Mouse (Mus musculus) frontal cortex, adult 2 months (tissue): ENCODE data around the gene Nxnl1. TPM values are rescaled to one million over a fixed set of nuclear protein-coding genes. Genes with fewer than 3 reads are reported as not detected.
A peak's percentile ranks its signal among the peaks of the same experiment; 100 is the strongest.

Experiments used
- DNase-seq, 2 experiments: peaks; one replicate each; pipeline ENCODE4 v3.0.0; 2022; ENCODE audit warnings: low spot score in 1 of 2; ENCODE audit errors: extremely low spot score in 1 of 2
- polyA plus RNA-seq: library from polyadenylated mRNA; depleted of rRNA; stranded (reverse); fragments of >200 nt; gene quantifications from 2 replicates; pipeline ENCODE4 v1.2.3, GENCODE M21; 2012

Nxnl1 gene
- polyA plus RNA-seq, 1 experiment: not detected

DNA sequence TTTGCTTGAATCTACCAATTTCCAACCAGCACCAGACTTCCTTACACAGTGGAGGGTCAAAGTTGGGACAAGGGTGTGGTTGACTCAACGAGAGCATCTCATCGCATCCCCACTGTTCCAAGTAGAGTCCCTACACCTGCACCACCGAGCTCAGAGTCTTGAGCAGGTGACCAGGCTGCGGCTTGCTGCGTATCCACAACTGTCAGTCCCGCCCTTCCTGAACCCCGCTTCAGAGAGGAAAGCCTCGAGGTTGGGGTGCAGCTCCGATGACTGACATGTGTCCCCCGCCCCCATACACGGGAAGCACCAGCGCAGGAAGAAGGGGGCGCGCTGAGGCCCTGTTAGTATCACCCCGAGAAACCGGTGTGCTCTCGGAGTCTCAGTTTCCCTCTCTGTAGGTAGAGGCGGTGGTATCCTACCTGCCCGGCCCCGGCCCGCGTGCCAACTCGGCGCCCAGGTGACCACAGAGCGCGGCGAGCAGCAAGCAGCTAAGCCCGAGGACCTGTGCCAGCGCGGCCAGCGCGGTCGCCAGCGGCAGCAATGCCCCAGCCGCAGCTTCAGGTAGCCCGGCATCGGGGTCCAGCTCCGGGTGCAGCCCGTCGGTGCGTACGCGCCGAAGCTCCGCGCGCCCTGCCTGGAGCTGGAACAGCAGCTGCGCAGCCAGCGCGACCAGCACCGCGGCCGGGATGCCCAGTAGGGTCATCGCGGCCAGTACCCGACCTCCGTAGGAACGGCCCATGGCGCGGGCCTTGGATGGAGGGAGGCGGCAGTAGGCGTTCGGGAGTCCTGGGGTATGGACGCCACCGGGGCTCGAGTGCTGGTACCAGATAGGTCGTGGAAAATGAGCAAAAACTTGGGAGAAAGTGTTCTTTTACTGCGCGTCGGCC lies 8.1 kb downstream of the Nxnl1 start, which contains the start of gene Tmem221:
Gene Tmem221 (minus strand): TSS at position 801 of the 887 bp plus-strand sequence.
- DNase-seq: no peak

GRCm38 (mm10) chr8:71554644-71555043 lies 11.8 kb downstream of the Nxnl1 start:
- no peak for DNase-seq

DNA sequence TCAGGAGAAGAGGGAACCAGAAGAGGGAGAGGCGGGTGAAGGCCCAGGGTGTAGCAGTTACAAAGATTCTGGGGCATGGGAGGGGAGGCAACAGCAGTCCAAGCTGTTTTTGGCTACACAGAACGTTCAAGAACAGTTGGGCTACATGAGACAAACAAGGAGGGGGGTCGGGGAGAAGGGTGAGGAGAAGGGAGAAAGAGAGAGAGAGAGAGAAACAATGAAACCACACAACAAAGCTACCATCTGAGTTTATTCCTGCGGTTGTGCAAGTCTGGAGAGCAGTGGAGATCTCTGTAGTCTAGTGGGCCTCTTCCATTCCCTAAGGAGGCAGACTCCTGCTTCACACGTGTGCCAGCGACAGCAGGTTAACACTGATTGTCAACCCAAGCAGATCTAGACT lies 12.4 kb downstream of the Nxnl1 start:
- no peak for DNase-seq

DNA sequence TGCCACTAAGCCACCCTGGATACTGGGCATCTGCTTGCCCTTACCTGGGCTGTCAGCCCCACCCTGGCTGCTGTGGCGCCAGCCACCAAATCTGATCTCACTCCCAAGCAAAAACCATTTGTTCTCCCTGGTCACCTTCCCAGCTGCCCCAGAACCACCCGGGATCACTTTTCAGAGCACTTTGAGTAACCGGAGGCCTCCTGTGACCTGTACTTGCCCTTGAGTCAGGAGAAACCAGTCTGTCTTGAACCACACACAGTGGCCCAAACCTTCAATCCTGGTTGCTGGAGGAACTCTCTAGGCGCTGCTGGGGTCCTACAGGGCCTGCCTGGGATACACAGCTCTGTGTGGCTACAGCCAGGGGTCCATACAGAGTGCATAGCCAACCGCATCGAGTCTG lies 13.6 kb downstream of the Nxnl1 start:
- no peak for DNase-seq

DNA sequence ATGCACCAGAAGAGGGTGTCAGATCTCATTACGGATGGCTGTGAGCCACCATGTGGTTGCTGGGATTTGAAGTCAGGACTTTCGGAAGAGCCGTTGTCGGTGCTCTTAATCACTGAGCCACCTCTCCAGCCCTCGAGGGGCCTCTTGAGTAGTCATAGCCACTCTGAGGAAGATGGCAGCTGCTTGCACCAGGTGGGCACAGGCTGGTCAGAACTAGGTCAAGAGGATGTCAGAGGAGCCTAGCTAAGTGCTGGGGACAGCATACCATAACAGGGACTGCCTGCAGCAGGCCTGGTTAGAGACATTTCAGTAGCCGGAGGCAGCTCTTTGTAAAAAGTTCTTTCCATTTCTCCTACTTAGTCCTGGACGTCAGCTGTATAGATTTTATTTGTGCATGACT lies 15.6 kb downstream of the Nxnl1 start:
- no peak for DNase-seq

GRCm38 (mm10) chr8:71547590-71547989 lies 18.8 kb downstream of the Nxnl1 start:
- no peak for DNase-seq

GRCm38 (mm10) chr8:71545053-71545452 lies 21.3 kb downstream of the Nxnl1 start:
- DNase-seq: no peak

- no peak for DNase-seq
Observed at GRCm38 (mm10) chr8:71543755-71544154, 22.6 kb downstream of the Nxnl1 start.

DNA sequence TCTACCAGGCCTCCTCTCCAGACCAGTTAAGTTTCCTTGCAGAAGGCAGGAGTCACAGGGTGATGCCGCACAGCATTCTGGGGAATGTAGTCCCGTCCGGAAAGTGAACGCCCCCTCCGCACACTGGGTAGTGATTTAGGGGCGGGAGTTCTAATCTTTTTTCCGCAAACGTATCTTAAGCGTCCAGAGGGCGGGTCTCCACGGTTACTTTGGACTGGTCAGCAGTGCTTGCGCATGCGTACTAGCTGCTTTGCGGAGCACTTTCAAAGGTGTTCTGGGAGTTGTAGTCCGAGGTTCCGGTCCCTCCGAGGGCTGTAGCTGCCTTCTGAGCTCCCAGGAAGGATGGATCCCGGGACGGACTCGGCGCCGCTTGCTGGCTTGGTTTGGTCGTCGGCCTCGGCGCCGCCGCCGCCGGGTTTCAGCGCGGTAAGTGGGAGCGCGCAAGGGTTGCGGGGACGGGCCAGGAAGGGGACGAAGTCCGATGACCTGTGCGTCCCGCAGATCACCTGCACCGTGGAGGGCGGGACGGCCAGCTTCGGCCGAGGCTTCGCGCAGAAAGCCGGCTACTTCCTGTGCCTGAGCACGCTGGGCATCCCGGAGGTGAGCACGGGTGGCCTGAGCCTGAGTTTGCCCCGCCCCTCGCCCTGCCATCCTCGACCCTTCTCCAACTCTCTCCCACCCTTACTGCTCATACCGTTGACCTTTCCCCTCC lies 23.6 kb downstream of the Nxnl1 start, which contains the start of gene Mvb12a:
Gene Mvb12a (plus strand): TSS at position 291 of the 712 bp plus-strand sequence.
- DNase-seq: peak; percentile 99

DNA sequence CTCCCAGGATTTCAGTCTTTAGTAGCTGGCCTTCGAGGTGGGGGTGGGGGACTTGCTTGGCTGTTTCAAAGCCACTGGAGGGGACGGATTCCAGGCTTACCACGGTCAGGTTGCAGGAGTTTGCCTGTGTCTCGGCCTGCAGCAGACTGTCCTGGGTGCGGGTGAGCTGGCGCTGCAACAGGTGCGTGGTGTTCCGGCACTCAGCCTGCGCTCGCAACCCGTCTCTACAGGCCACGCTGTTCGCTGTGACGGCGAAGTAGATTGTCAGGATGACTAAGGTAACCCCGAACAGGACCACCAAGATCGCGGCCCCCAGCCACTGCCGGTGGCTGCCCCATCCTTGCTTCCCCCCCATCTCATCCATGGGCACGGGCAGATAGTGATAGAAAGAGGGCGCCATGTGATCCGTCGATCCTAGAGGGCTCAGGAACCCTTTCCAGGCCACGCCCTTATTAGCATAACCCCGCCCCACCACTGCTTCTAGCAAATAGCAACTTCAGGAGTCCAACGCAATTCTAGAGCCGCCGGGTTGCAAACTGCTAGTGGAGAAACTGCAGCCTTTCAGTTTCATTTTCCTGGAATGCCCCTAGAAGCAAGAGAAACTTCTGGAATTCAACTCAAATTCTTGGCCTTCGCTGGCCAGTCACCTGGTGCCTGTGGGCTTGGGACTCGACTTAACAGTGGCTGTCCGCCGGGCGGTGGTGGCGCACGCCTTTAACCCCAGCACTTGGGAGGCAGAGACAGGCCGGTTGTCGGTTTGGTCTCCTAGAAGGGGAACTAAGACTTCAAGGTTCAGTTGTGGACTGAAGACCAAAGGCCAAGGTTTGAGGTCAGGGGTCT lies 29.2 kb downstream of the Nxnl1 start, which contains the start of gene Bst2:
Gene Bst2 (minus strand): TSS at position 429 of the 840 bp plus-strand sequence.
- DNase-seq: peak in 1 of 2 experiments; percentile 51

GRCm38 (mm10) chr8:71535663-71536062 lies 30.7 kb downstream of the Nxnl1 start:
- DNase-seq: no peak

DNA sequence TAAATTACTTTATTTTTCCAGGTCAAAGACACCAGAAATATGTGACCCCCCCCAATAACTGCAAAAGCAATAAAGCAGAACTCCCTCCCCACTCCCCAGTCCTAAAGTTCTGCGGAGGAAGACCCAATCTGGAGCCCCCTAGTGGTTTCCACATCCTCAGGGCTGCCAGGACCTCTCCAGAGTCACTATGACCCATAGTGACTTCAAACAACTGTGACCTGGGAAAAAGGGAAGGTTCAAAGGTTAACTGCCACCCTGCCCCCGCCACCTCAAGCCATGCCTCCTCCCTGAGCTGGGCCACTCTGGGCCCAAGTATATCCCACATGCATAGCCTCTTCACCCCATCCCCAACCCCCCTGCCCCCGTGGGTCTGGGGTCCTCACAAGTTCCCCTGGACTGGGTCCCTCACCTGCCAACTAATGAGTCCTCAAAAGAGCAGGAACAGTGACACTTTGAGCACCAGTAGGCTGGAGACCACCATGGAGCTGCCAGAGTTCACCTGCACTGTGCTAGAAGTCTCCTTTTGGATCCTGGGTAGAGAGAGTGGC lies 32.1 kb downstream of the Nxnl1 start:
- DNase-seq: no peak

GRCm38 (mm10) chr8:71530735-71531467 lies 35.5 kb downstream of the Nxnl1 start:
- peak in 1 of 2 experiments; percentile 56 for DNase-seq

- no peak for DNase-seq
Observed at GRCm38 (mm10) chr8:71528362-71529073, 37.9 kb downstream of the Nxnl1 start.

- no peak for DNase-seq
Observed at GRCm38 (mm10) chr8:71527162-71527870, 39.1 kb downstream of the Nxnl1 start.

DNA sequence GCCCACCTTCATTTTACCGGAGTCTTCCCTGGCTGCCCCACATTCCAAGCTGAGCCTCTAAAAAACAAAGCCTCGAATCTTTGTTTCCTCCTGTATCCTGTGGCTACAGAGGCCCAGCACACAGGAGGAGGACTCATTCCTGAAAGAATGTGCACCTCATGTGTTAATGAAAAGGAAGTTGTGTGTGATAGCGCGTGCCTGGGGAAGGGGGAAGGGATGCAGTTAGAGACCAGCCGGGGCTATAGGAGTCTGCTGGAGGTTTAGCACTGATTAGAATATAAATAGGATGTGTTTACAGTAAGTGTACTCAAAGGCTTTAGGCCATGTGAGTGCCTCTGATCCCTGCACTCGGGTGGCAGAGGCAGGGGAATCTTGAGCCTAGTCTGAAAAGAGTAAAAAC lies 40.1 kb downstream of the Nxnl1 start:
- DNase-seq: no peak

- no peak for DNase-seq
Observed at GRCm38 (mm10) chr8:71525226-71526050, 41.0 kb downstream of the Nxnl1 start, which contains the start of gene Ccdc194. Gene Ccdc194 (minus strand): TSS chr8:71525711.
